Mouse (Mus musculus): Measurements from ENCODE around the gene Rbfox1.

GRCm38 (mm10) chr16:6356931-6357330, 471.8 kb downstream of the Rbfox1 start:
- TF ChIP-seq CTCF (IDR thresholded peaks at IDR 0.05; ENCODE audit: low read depth, low read length), result no peak
- TF ChIP-seq POLR2A (IDR thresholded peaks at IDR 0.05; ENCODE audit: borderline replicate concordance, low read depth, low read length), result no peak

Data from bone marrow macrophage, adult 2 months (primary cell).